Mouse (Mus musculus): ENCODE measurements at regions not wholly inside any gene's neighbourhood (a gene's known extent, or its start where the extent isn't known, plus 50 kb on each side); places are given as distances from the start of the nearest gene placed in this dataset.
"Not testable (repeated sequence)": the region's sequence is repeated elsewhere in the genome, so short reads cannot be mapped to it uniquely, and the experiment has no call there.

DNA sequence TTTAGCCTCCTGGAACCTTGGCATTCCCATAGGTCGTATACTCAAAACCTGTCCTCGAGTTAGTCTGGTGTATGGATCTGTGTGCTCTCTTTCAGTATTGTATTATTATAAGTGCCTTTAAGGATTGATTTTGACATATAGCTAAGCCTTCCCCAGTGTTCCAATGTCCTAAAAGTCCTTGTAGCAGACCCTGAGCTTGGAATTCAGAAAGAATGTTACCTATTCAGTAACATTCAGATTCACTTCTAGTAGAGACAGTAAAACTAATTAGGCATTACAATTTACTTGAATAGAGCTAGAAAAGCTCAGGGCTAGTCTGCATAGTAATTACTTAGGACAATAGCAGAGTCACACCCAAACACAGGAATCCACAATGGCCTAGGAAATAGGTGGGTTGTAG lies 219.8 kb downstream of the 5530400C23Rik start:
- not testable (repeated sequence) for H3K9ac ChIP-seq (ENCODE audit: low read depth, low read length)
- 60% methylated on average over 2 of the region's 2 CpGs for WGBS

DNA sequence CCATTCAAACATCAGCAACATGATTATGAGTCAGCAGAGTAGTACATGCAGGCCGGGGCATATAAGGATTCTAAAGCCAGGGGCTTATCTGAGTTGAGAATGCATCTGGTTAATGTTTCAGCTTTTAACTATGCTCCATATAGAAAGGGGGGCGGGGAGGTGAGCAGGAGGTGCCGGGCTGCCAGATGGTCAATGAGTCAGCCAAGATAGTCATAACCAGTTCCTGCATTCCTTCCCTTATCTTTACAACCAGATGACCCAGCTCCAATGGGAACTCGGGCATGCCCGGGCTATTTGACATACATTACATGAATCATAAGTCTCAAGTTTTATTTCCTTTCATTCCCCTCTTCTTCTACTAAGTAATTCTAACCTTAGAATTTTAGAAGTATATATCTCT lies 261.5 kb downstream of the 5530400C23Rik start:
- no peak overlapping the region for H3K4me3 ChIP-seq (ENCODE audit: low read length)
- peak; percentile 81 for ATAC-seq
- no peak overlapping the region for H3K9ac ChIP-seq (ENCODE audit: low read depth, low read length)
- H3K27ac ChIP-seq (ENCODE audit: low read length): no peak overlapping the region
- 74% methylated on average over 5 of the region's 5 CpGs for WGBS
- H3K4me2 ChIP-seq (ENCODE audit: low read depth, low read length): no peak overlapping the region
- H3K9me3 ChIP-seq (ENCODE audit: control insufficient read depth, low read length): peaks cover 5% of the 10 kb centered on the region; the same call in 1 of the 2 replicates
- no peaks in the 10 kb centered on the region for H3K27me3 ChIP-seq (replicated peaks; ENCODE audit: control insufficient read depth, insufficient read depth, low read length)
- H3K4me1 ChIP-seq (ENCODE audit: control insufficient read depth, insufficient read depth, low read length): no peaks in the 10 kb centered on the region
- H3K36me3 ChIP-seq (ENCODE audit: control insufficient read depth, insufficient read depth, low read length): no peaks in the 10 kb centered on the region

More for the DNA sequence above, 219.8 kb downstream of the 5530400C23Rik start:
- H3K4me1 ChIP-seq (ENCODE audit: control insufficient read depth, insufficient read depth, low read length); H3K9me3 ChIP-seq (ENCODE audit: control insufficient read depth, low read length); H3K27me3 ChIP-seq (replicated peaks; ENCODE audit: control insufficient read depth, insufficient read depth, low read length); H3K4me2 ChIP-seq (ENCODE audit: low read depth, low read length); H3K4me3 ChIP-seq (ENCODE audit: low read length); H3K36me3 ChIP-seq (ENCODE audit: control insufficient read depth, insufficient read depth, low read length); H3K27ac ChIP-seq (ENCODE audit: low read length); ATAC-seq: not testable (repeated sequence)

DNA sequence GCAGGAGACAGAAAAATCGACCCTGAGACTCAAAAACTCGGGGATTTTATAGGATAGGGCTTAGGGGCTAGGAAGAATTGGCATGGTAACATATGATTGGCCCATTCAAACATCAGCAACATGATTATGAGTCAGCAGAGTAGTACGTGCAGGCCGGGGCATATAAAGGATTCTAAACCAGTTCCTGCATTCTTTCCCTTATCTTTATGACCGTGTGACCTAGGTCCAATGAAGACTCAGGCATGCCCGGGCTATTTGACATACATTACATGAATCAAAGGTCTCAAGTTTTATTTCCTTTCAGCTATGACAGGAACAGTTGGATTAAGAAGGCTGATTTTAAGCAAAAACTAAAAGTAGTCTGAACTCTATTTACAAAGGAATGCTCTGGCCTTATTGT lies 262.2 kb downstream of the 5530400C23Rik start:
- H3K4me3 ChIP-seq (ENCODE audit: low read length): no peak overlapping the region
- no peak overlapping the region for H3K4me2 ChIP-seq (ENCODE audit: low read depth, low read length)
- H3K9me3 ChIP-seq (ENCODE audit: control insufficient read depth, low read length): peaks cover 5% of the 10 kb centered on the region; the same call in 1 of the 2 replicates
- H3K4me1 ChIP-seq (ENCODE audit: control insufficient read depth, insufficient read depth, low read length): no peaks in the 10 kb centered on the region
- H3K36me3 ChIP-seq (ENCODE audit: control insufficient read depth, insufficient read depth, low read length): no peaks in the 10 kb centered on the region
- no peak overlapping the region for H3K9ac ChIP-seq (ENCODE audit: low read depth, low read length)
- ATAC-seq: peak; percentile 50; the same call in 1 of the 2 replicates
- 71% methylated on average over 6 of the region's 6 CpGs for WGBS
- H3K27ac ChIP-seq (ENCODE audit: low read length): no peak overlapping the region
- H3K27me3 ChIP-seq (replicated peaks; ENCODE audit: control insufficient read depth, insufficient read depth, low read length): no peaks in the 10 kb centered on the region
